Mouse (Mus musculus): Measurements from ENCODE around the gene Timp2.

The Timp2 gene

DNA sequence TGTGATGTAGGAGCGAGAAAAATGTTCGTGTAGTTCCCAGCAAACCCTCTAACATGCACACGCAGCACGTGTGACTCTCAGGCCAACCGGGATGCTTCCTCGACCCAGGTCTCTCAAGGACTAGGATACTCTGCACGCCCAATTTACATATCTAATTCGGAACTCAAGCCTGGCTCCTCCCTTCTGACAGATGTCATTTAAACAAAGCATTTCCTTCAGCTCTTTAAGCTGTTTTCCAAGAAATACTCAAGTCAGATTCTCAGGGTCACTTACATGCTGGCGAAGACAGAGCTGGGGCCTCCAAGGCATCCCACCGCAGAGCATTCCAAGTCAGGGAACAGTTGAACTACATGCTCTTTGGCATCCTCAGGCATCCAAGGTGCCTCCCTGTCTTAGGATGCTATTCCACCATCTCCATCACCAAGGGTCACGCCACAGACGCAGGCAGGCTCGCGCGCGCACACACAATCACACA is 66.5 kb downstream of the Timp2 start:
- DNase-seq: peak; percentile 42

DNA sequence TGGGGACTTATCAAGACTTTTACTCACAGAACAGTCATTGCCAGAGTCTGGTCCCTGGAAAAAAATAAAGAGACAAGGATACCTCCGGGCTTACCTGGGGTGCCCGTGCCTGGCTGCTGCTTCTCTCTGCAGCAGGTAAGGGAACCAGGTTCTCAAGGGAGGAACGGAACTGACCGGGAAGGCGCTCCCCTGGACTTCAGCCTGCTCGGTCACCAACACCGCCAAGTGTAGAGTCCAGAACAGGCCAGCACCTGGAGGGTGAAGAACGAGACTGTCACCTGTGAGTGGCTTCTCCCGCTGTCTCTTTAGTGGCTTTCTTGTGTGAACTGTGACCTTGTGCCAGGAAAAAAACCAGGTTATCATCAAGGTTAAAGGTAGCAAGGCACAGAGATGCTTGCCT is 68.0 kb downstream of the Timp2 start:
- peak; percentile 20 for DNase-seq

DNA sequence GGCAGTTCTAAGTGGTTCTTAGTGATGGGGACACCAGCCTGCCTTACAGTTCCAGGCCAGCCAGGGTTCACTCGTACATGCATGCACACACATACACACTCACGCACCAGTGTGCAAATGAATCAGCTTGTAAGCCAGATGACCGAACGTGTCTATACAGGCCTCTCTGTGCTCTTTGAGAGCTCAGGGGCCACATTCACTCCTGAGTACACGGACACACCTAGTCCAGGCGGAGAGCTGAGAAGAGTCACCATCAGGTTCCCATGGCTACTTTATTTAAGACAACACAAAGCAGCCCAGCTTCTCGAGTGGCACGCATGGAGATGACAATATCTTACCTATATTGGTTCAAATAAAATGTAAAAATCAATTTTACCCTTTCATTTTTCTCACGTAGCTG is 69.1 kb downstream of the Timp2 start:
- DNase-seq: peak; percentile 7

DNA sequence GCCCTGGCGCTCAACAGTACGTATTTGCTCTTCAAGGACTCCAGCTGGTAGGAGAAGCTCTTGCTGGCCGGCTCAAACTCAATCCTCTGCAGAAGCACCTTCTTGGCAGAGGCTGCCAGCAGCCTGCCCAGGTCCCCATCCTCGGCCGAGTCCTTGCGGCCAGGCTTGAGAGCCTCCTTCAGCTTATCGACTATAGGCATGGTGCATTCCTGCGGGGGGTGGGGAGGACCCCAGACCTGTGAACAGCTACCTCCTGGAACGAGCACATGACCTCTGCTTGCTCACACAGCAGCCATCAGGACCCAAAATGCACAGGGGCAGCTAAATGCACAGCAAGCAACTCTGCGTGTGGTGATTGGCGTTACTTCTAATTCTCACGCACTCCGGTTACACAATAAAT is 69.7 kb downstream of the Timp2 start:
- no peak for DNase-seq

DNA sequence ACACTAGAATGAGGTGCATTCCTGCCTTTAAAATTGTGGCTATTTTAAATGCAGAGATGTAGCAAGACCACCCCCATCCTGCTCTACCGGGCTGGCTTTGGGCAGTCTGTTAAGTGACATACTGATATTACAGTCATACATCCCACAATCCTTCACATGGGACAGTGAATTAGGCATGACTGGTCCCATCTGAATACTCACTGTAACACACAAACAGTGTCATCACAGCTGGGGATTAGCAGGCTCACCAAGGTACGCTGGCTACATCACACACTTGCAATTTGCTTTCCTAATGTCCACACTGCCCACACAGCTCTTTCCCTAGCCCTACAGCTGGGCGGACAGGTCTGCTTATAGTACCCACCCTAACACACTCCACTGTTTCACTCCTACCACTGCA is 75.3 kb downstream of the Timp2 start:
- DNase-seq: no peak

DNA sequence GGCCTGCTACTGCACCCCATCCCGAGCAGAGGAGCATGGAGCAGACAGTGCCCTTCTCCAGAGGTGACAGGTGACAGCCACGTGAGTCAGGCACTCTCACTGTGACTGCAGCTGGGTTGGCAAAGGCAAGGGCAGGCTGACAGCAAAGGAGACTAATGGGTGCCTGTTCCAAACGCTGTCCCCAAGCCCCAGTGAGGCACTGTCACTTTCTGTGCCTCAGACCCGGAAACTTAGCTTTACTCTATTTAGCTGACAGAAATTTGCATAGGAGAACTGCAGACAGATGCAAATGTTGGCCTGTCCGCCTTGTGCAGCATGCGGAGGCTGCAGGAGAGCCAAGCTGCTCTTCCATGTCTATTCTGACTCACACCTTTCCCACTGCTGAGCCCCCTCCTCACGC is 79.2 kb downstream of the Timp2 start:
- DNase-seq: no peak

DNA sequence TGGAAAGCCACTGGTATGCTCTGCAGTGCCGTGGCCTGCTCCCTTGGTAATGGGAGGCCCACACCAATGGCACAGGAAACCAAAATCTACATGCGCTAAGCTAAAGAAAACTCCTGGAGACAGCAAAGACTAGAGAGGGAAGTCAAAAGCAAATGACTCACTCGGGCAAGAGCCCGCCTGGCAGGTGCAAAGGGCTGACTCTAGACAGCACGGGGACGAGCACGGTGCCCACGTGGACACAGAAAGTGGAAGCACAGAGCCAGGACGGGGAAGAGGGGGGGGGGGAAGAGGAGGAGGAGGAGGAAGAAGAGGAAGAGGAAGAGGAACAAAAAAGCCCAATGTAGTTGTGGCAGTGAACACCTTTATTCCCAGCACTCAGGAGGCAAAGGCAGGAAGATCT is 80.4 kb downstream of the Timp2 start:
- DNase-seq: no peak

DNA sequence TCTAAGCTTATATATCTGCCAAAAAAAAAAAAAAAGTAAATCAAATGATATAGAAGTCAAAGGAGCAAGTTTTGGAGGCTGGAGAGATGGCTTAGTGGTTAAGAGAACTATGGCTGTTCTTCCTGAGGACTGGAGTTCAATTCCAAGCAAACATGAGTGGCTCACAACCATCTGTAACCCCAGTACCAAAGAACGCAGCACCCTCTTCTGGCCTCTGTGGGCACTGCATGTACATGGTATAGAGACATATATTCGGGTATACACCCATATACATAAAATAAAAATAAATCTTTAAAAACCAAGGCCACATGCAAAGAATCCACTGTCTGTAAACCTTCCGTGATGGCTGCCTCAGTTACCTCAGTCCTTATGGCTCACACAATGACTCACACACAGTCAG is 85.7 kb downstream of the Timp2 start:
- DNase-seq: no peak

DNA sequence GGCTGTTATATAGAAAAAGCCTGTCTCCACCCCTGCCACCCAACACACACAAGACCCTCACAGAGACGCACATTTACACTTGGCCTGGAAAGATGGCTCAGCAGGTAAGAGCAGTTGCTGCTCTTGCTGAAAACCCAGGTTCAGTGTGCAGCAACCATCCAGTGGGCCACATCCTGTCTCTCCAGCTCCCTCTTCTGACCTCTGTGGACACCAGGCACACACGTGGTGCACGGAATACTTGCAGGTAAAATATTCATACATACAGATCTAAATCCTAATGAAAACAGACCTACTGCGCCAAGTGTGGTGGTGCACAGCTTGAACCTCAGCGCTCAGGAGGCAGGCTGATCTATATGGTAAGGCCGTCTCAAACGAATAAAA is 88.9 kb downstream of the Timp2 start:
- DNase-seq: no peak

DNA sequence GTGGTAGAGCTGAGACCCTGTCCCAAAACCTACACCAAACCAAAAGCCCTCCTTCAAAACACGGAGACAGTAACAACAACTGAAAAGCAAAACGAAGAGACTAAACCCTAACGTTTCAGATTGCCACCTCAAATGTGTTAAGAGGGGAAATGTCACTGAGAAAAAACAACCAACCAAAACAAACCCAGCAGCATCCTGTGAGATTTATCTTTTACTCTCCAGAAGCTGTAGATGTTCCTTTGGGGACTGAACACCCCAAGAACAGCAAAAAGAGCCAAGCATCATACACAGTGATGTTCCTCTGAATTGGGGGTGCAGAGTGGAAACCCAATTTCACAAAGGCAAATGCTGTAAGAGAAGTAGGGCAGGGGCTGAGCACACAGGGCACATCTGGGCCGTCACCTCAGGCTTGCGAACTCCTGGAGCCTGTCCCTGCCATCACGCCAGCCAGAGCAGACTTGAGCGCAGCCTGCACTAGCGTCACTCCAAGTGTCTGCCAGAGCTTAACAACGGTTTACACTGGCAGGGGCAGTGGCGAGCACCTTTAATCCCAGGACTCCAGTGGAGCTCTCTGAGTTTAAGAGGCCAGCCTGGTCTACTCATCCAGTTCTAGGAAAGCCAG is 89.4 kb downstream of the Timp2 start:
- no peak for DNase-seq

DNA sequence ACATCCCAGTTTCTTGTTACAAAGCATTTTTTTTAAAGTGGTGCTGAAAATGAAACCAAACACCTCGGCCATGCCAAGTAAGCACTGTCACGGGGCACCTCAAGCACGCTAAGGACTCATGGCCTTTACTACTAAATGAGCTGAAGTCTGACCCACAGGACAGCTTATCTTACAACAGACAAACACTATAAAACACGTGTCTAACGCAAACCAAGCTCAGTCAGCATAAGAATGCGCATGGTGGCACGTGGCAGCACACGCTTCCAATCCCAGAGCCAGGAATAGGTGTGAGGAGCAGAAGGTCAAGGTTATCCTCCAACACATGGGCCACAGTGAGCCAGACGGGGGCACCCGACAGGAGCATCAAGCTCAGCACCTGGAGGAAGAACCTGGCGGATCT is 89.9 kb downstream of the Timp2 start:
- DNase-seq: no peak

DNA sequence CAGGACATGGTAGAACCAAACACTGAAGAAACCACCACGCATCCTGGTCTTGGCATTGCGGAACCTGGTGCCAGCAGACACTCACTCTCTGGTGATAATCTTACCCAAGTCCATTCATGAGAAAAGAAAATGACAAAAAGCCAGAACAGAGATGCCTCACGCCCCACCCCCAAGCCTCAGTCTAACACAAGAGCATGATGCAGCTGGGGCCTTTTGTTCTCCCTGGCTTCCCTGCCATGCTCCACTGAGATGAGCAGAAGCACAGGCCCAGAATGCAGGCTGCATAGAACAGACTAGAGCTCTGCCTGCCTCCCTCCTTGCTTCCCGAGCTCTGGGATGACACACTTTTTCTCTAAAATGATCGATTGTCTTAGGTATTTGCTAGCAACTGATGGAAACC is 92.4 kb downstream of the Timp2 start:
- no peak for DNase-seq

DNA sequence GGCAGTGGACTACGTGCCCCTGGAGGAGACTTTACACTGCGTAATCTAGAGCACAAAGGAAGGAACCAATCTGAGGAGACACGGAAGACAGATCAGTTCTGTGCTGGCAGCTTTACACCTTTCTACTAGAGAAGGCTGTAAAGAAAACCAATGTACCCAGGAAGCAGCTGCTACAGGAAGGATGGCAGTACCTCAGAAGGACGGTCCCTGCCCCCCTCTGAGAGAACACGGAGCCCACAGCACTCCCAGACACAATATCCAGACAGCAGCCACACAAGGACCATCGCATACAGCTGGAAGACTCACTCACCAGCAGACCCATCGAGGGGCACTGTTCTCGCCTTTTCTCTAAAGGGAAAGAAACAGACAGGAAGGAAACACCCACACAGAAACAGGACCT is 95.5 kb downstream of the Timp2 start:
- DNase-seq: no peak

DNA sequence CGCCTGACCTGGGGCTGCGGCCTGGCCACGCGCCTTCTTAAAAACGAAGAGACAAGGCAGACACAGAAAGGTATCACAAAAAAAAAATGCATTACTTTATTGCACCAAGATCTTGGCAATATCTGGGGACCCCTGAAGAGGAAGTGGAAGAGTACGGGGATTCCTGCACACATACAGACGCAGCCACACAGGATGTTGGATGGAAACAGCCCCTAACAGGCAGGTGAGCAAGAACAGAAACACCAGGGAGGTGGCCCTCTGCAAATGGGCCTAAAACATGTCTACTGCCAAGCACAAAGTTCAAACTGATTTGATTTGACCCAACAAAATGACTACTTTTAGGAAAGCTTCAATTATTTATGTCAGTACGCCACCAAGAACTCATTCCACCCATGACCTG is 96.0 kb downstream of the Timp2 start:
- no peak for DNase-seq

DNA sequence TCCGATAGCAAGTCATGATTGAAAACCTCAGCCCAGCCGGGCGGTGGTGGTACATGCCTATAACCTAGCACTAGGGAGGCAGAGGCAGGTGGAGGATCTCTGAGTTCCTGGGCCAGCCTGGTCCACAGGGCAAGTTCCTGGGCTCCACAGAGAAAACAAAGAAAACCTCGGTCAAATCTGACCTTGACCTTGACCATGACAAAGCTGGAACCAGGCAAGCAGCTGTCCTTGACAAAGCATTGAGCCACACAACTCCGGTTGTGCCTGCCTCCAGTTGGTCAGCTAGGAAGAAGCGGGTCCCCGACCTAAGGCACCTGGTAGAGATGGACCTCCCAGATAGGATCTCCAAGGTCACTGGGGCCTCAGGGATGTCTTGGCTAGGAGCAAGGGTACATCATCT is 99.2 kb downstream of the Timp2 start:
- no peak for DNase-seq

DNA sequence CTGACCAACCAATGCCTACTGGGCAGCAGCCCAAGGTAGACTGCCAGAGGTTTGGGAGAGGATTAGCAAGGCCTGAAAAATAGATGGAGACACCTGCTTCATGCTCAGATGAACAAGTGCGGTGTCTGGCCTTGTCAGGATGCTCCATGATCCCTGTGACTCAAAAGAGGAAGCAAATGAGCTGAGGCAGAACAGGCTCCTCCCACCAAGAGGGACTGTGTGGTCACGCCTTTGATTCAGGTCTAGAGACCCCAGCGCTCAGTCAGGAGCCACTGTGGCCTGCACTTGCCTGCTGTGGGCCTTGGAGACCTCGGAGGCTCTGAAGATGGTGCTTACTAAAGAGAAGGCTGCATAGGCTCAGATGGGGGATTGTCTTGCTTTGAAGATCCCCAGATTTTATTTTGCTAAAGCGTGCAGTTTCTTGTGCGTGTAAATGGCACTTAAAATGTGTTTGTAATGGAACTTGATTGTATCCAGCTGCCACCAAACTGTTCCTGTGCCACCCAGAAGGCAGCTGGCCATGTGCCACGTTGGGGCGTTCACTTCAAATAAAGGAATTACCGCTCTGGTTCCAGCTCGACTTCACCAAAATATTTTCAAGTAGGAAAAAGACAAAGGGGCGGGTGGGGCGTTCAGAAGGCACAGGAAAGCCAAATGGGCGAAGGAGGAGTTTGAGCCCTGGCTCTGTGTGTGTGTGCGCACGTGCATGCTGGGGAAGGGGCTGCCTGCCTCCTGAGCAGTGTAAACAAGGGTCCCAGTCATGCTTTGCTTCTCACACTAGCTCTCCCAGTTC is 101.2 kb downstream of the Timp2 start:
- peak; percentile 94 for DNase-seq

DNA sequence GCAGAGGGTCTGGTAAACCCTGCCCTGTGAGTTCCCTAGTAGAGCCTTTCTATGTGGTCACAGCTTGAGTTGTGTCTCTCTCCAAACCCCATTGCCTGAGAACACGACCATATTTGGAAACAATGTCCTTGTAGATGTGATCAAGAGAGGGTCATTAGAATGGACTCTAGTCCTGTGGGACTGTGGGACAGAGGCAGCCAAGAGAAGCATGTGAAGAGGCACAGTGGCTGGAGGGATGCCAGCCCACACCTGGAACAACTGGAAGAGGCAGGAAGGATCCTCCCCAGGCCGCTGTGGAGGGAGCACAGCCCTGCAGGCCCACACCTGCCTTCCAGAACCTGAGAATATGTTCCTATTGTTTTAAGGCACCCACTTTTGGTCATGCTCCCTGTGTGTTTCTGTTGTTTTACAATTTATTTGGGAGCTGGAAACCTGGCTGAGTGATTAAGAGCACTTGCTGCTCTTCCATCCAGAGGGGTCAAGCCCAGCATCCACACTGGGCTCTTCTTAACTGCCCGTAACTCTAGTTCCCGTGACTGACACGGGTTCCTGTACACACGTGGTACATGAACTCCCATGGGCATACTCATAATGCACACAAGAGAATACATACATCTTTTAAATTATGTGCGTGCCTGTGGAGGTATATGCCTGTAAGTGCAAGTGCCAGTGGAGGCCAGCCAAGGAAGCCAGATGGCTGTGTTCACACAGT is 101.9 kb downstream of the Timp2 start:
- peak; percentile 60 for DNase-seq

Data from cerebellum, adult 11-12 months (tissue).